Mouse (Mus musculus) limb, embryonic 14.5 days (tissue): Measurements from ENCODE around the gene St3gal5. TPM values are rescaled to one million over a fixed set of nuclear protein-coding genes. Genes with fewer than 3 reads are reported as not detected.

Experiments used
- ATAC-seq: fragments of 200-750 bp; cut with Nextera tagmentation; 2 replicates; pipeline ENCODE4 v1.8.0; 2017; ENCODE audit warnings: low read depth, moderate number of reproducible peaks, moderate TSS enrichment; ENCODE audit not compliant: low FRiP score
- DNase-seq: peaks from one replicate; pipeline ENCODE4 v3.0.0-alpha.2; 2015; ENCODE audit warnings: low spot score
- H3K27ac ChIP-seq: fragments of 300-500 bp; sonication (generic); replicated peaks from 2 replicates; pipeline ENCODE4 v1.5.1; 2014; ENCODE audit warnings: low read depth, mild to moderate bottlenecking, low read length, moderate library complexity, mixed read lengths
- H3K27me3 ChIP-seq: fragments of 300-500 bp; sonication (generic); 2 replicates; pipeline ENCODE4 v1.6.1; 2014; ENCODE audit warnings: low read length, mixed read lengths; ENCODE audit not compliant: control insufficient read depth, insufficient read depth
- H3K36me3 ChIP-seq: fragments of 300-500 bp; sonication (generic); 2 replicates; pipeline ENCODE4 v1.6.1; 2014; ENCODE audit warnings: mild to moderate bottlenecking, low read length, moderate library complexity, mixed read lengths; ENCODE audit not compliant: control insufficient read depth, insufficient read depth
- H3K4me1 ChIP-seq: fragments of 300-500 bp; sonication (generic); 2 replicates; pipeline ENCODE4 v1.6.1; 2014; ENCODE audit warnings: antibody characterized with exemption, low read length, mixed read lengths; ENCODE audit not compliant: control insufficient read depth, insufficient read depth
- H3K4me2 ChIP-seq: fragments of 300-500 bp; sonication (generic); replicated peaks from 2 replicates; pipeline ENCODE4 v1.6.1; 2014; ENCODE audit warnings: low read depth, mild to moderate bottlenecking, low read length, moderate library complexity; ENCODE audit not compliant: severe bottlenecking
- H3K4me3 ChIP-seq: fragments of 300-500 bp; sonication (generic); replicated peaks from 2 replicates; pipeline ENCODE4 v1.5.1; 2014; ENCODE audit warnings: low read length
- H3K9ac ChIP-seq: fragments of 300-500 bp; sonication (generic); 2 replicates; pipeline ENCODE4 v1.6.1; 2014; ENCODE audit warnings: mild to moderate bottlenecking, low read depth, low read length, moderate library complexity; ENCODE audit not compliant: severe bottlenecking
- H3K9me3 ChIP-seq: fragments of 300-500 bp; sonication (generic); 2 replicates; pipeline ENCODE4 v1.6.1; 2016; ENCODE audit warnings: low read length; ENCODE audit not compliant: control insufficient read depth
- POLR2A ChIP-seq: fragments of 200-500 bp; IDR thresholded peaks from 2 replicates; pipeline ENCODE4 v1.8.0; 2012; ENCODE audit warnings: inconsistent platforms, mild to moderate bottlenecking, moderate library complexity, borderline replicate concordance; ENCODE audit not compliant: insufficient read depth, insufficient read length; ENCODE audit errors: extremely low read depth
- WGBS: fragments of 180-500 bp; shearing (Covaris S2); extraction: QIAGEN DNeasy Blood & Tissue Kit; methylation state at CpG from one replicate; pipeline ENCODE4 v1.1.7; 2014; 5-methylcytosine and 5-hydroxymethylcytosine counted together
- polyA plus RNA-seq, 2 experiments: library from polyadenylated mRNA; depleted of rRNA in 1 of 2; stranded (reverse) in 1 of 2; unstranded in 1 of 2; fragments of >200 nt; fragmentation: Nextera tagmentation in 1 of 2; extraction: Ambion mirVana in 1 of 2; gene quantifications; 2 replicates each; pipeline versions ENCODE4 v1.2.1 to v1.2.3; 2012 to 2014

Gene St3gal5
- polyA plus RNA-seq, 2 experiments: 26.1 to 30.3 TPM

- no peaks in the 10 kb centered on the region for H3K36me3 ChIP-seq
- no peak overlapping the region for H3K4me3 ChIP-seq
- no peak overlapping the region for H3K4me2 ChIP-seq
- ATAC-seq: peak; percentile 38; the same call in 1 of the 2 replicates
- no peaks in the 10 kb centered on the region for H3K9me3 ChIP-seq
- peak; percentile 65 for DNase-seq
- WGBS: 4% methylated on average over 6 of the region's 6 CpGs
- no peak for TF ChIP-seq POLR2A
- H3K27me3 ChIP-seq: no peaks in the 10 kb centered on the region
- no peak overlapping the region for H3K9ac ChIP-seq
- peaks cover 32% of the 10 kb centered on the region for H3K4me1 ChIP-seq
- no peak overlapping the region for H3K27ac ChIP-seq
These were observed 88.6 kb downstream of the St3gal5 start for GRCm38 (mm10) chr6:72185893-72186490.

- no peak for TF ChIP-seq POLR2A
- peaks cover 32% of the 10 kb centered on the region for H3K4me1 ChIP-seq
These were observed 89.4 kb downstream of the St3gal5 start for GRCm38 (mm10) chr6:72186809-72187208.

GRCm38 (mm10) chr6:72189061-72189863 lies 91.9 kb downstream of the St3gal5 start:
- peaks cover 32% of the 10 kb centered on the region for H3K4me1 ChIP-seq
- peak; percentile 82 for ATAC-seq
- peak overlapping the region; percentile 44; the same call in 1 of the 2 replicates for H3K9ac ChIP-seq

More at GRCm38 (mm10) chr6:72186809-72187208, 89.4 kb downstream of the St3gal5 start:
- no peaks in the 10 kb centered on the region for H3K27me3 ChIP-seq
- H3K9ac ChIP-seq: no peak overlapping the region
- no peak overlapping the region for H3K4me3 ChIP-seq
- WGBS: 68% methylated on average over 6 of the region's 6 CpGs
- H3K27ac ChIP-seq: no peak overlapping the region
- ATAC-seq: no peak
- H3K4me2 ChIP-seq: no peak overlapping the region
- no peak for DNase-seq
- H3K9me3 ChIP-seq: no peaks in the 10 kb centered on the region
- H3K36me3 ChIP-seq: no peaks in the 10 kb centered on the region

GRCm38 (mm10) chr6:72190120-72190519 lies 92.7 kb downstream of the St3gal5 start:
- Histone ChIP-seq H3K9me3 (no peaks in the 10 kb centered on the region), H3K36me3 (no peaks in the 10 kb centered on the region), H3K4me2 (peak overlapping the region; percentile 47), H3K27me3 (no peaks in the 10 kb centered on the region), H3K9ac (no peak overlapping the region), H3K27ac (no peak overlapping the region; the same call in 1 of the 2 replicates), H3K4me3 (no peak overlapping the region), H3K4me1 (peaks cover 32% of the 10 kb centered on the region)
- WGBS: 17% methylated on average over 6 of the region's 6 CpGs
- ATAC-seq (no peak), DNase-seq (no peak)
- TF ChIP-seq POLR2A: no peak

More at GRCm38 (mm10) chr6:72189061-72189863, 91.9 kb downstream of the St3gal5 start:
- WGBS: 1% methylated on average over 28 of the region's 29 CpGs
- Histone ChIP-seq H3K4me2 (peak overlapping the region; percentile 47), H3K27ac (peak overlapping the region; percentile 64), H3K4me3 (peak overlapping the region; percentile 18), H3K27me3 (no peaks in the 10 kb centered on the region), H3K36me3 (no peaks in the 10 kb centered on the region), H3K9me3 (no peaks in the 10 kb centered on the region)
- no peak for TF ChIP-seq POLR2A
- DNase-seq: peak; percentile 83

GRCm38 (mm10) chr6:72190577-72190976 lies 93.2 kb downstream of the St3gal5 start:
- TF ChIP-seq POLR2A: no peak
- Histone ChIP-seq H3K9me3 (no peaks in the 10 kb centered on the region), H3K4me1 (peaks cover 32% of the 10 kb centered on the region), H3K36me3 (no peaks in the 10 kb centered on the region), H3K27me3 (no peaks in the 10 kb centered on the region), H3K9ac (no peak overlapping the region), H3K27ac (no peak overlapping the region; the same call in 1 of the 2 replicates), H3K4me3 (no peak overlapping the region), H3K4me2 (no peak overlapping the region)
- 38% methylated on average over 5 of the region's 5 CpGs for WGBS
- ATAC-seq: no peak
- no peak for DNase-seq
